Mouse (Mus musculus): ENCODE results near the gene Hook2. TPM values are rescaled to one million over a fixed set of nuclear protein-coding genes. Genes with fewer than 3 reads are reported as not detected.

The Hook2 gene
- 16.1 and 18.2 TPM in 2 replicates for polyA plus RNA-seq (2016; fragmentation: Nextera tagmentation; extraction: Ambion mirVana)

DNA sequence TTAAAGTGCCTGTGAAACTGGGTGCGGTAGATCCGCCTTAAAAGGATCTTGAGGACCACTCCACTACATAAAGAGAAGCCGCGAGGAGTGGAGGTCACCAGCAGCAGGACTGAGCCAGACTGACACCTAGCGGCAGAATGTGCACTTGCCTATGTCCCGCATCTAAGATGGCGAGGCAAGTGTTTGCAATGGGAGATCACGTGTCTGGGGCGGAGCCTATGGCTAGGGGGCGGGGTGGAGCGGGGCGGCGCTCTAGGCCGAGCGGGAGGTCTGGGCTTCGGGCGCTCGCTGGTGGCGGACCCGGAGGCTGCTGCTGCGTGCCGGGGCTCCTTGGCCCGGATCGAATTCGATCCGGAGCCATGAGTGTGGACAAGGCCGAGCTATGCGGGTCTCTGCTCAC lies at the start of gene Hook2:
Hook2 (plus strand) TSS at position 255 of the 400 bp plus-strand sequence.
- peak within 1 kb of the TSS; percentile 56 for H3K4me3 ChIP-seq (replicated peaks)
- ATAC-seq (ENCODE audit: low FRiP score) = peak; percentile 93
- peak within 1 kb of the TSS; percentile 59 for H3K27ac ChIP-seq
- peaks cover 54% of the 10 kb centered on the region for H3K27me3 ChIP-seq
- H3K4me1 ChIP-seq = peaks cover 25% of the 10 kb centered on the region
- no peaks in the 10 kb centered on the region for H3K9me3 ChIP-seq
- under 1% methylated on average over 26 of the region's 28 CpGs for WGBS
- peak within 1 kb of the TSS; percentile 92 for H3K4me2 ChIP-seq
- H3K36me3 ChIP-seq (replicated peaks) = no peaks in the 10 kb centered on the region; the same call in 1 of the 2 replicates
- H3K9ac ChIP-seq = peak within 1 kb of the TSS; percentile 75

DNA sequence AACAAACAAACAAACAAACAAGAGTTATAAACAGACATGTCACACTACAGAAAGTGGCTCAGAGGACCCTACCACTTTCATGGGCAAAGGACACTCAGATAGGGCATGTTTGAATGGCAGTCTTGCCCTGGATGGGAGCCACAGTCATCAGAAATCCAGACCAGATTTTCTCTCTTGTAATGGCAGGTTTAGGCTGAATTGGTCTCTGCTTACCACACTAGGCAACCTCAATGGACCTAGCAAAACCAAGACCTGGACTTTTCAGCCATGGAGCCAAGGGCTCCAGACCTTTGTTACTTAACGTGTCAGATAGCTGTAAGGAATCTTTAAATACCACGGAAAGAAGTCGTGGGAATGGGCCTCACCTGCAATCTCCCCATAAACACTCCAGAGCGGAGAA lies 46.7 kb upstream of the Hook2 start:
- Histone ChIP-seq H3K27me3 (peaks cover 65% of the 10 kb centered on the region), H3K4me3 (replicated peaks) (peak overlapping the region; percentile 70; the same call in 1 of the 2 replicates), H3K4me2 (no peak overlapping the region), H3K36me3 (replicated peaks) (no peaks in the 10 kb centered on the region), H3K27ac (no peak overlapping the region), H3K9me3 (no peaks in the 10 kb centered on the region), H3K4me1 (peaks cover 29% of the 10 kb centered on the region), H3K9ac (no peak overlapping the region)
- WGBS = 17% methylated on average over 4 of the region's 4 CpGs
- no peak for ATAC-seq (ENCODE audit: low FRiP score)

DNA sequence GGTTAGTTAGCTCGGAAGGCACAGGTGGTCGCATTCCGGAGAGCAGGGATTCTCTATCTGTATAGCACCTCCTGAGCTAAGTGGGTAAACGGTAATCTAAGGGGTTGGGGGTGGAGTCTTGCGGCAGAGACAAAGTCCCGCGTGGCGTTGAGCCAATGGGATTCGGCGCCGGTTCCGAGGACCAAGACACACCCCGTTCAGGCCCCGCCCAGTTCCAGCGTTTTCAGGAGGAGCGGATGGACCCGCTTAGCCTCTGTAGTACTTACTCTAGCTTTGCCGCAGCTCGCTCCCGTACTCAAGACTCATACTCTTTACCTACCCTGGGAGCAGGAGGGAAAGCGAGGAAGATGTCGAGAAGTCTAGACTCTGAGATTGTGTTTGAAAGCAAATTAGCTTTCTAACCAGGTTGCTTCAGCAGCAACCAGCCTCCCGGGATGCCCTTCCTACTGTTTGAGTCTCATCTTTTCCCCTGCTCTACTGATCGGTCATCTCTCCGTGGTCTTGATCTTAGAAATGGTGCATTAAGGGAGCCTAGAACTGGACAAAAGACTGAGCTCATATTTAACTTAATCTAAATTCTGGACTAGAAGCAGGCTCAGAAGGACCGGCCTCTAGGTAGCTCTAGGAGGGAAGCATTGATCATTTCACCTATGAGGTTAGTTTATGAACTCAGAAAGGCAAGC lies 45.8 kb upstream of the Hook2 start:
- 2% methylated on average over 26 of the region's 26 CpGs for WGBS
- Histone ChIP-seq H3K27ac (no peak overlapping the region), H3K36me3 (replicated peaks) (no peaks in the 10 kb centered on the region), H3K4me2 (peak overlapping the region; percentile 98), H3K27me3 (peaks cover 66% of the 10 kb centered on the region), H3K4me3 (replicated peaks) (peak overlapping the region; percentile 70), H3K4me1 (peaks cover 29% of the 10 kb centered on the region), H3K9ac (no peak overlapping the region), H3K9me3 (no peaks in the 10 kb centered on the region)
- peak; percentile 31 for ATAC-seq (ENCODE audit: low FRiP score)

DNA sequence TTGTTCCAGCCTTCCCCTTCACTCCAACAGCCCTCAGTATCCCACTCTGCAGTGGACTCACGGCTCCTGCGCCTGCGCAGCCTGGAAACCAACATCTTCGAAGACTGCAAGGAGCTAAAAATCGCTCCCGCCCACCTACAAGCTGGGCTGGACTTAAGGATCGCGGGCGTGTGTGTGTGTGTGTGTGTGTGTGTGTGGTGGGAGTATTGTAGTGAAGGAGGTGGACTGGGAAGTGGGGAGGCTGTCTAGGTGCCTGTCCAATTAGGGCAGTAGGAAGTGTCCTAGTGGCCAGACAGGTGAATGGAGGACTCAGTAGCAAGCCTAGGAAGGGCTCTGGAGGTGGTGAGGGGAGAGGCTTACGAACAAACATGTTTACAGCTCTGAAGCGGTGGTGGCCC lies 45.2 kb upstream of the Hook2 start:
- Histone ChIP-seq H3K27me3 (peaks cover 72% of the 10 kb centered on the region), H3K4me2 (peak overlapping the region; percentile 98), H3K9me3 (no peaks in the 10 kb centered on the region), H3K27ac (no peak overlapping the region), H3K9ac (peak overlapping the region; percentile 69; the same call in 1 of the 2 replicates), H3K4me1 (peaks cover 29% of the 10 kb centered on the region), H3K4me3 (replicated peaks) (peak overlapping the region; percentile 70), H3K36me3 (replicated peaks) (no peaks in the 10 kb centered on the region)
- 3% methylated on average over 11 of the region's 11 CpGs for WGBS
- ATAC-seq (ENCODE audit: low FRiP score) = peak; percentile 27; the same call in 1 of the 2 replicates

DNA sequence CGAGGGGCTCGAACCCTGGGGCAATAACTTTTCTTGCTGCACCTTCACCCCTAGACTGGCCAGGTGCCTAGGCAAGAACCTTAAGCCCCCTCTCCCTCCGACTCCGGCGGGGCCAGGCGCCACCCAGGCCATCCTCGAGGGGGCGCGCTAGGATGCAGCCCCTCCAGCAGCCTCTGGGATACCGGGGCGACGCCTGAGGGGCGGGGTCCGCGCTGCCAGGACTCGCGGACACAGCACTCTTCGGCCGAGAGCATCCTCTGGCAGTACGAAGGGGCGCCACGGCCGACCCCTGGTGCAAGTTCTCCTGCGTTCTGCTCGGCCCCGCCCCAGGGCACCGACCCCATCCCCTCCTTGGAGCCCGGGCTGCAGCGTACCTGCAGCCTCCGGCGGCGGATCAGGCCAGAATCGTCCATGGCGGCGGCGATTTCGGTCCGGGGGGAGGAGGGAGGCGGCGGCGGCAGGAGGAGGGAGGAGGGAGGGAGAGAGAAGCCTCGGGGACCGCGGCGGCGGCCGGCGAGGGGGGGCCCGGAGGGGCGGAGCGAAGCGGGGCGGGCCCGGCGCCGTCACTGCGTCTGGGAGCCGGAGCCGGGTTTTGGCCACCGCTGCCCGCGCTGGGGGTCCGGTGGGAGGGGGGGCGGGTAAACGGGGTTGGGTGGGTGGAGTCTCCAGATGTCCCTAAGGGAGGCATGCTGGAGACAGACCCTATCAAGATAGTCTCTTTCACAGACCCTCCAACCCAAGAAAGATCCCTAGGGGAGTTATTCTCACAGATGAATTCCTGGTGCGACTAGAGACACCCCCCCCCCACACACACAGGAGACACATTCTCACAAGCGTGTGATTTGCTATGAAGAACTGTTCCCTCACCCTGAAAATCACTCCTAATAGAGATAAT lies 44.5 kb upstream of the Hook2 start:
- peak; percentile 77 for ATAC-seq (ENCODE audit: low FRiP score)
- H3K9me3 ChIP-seq = no peaks in the 10 kb centered on the region
- H3K27me3 ChIP-seq = peaks cover 76% of the 10 kb centered on the region
- WGBS = under 1% methylated on average over 60 of the region's 67 CpGs
- H3K36me3 ChIP-seq (replicated peaks) = no peaks in the 10 kb centered on the region
- H3K9ac ChIP-seq = peak overlapping the region; percentile 69
- peaks cover 29% of the 10 kb centered on the region for H3K4me1 ChIP-seq
- peak overlapping the region; percentile 59; the same call in 1 of the 2 replicates for H3K27ac ChIP-seq
- H3K4me2 ChIP-seq = peak overlapping the region; percentile 98
- H3K4me3 ChIP-seq (replicated peaks) = peak overlapping the region; percentile 70

DNA sequence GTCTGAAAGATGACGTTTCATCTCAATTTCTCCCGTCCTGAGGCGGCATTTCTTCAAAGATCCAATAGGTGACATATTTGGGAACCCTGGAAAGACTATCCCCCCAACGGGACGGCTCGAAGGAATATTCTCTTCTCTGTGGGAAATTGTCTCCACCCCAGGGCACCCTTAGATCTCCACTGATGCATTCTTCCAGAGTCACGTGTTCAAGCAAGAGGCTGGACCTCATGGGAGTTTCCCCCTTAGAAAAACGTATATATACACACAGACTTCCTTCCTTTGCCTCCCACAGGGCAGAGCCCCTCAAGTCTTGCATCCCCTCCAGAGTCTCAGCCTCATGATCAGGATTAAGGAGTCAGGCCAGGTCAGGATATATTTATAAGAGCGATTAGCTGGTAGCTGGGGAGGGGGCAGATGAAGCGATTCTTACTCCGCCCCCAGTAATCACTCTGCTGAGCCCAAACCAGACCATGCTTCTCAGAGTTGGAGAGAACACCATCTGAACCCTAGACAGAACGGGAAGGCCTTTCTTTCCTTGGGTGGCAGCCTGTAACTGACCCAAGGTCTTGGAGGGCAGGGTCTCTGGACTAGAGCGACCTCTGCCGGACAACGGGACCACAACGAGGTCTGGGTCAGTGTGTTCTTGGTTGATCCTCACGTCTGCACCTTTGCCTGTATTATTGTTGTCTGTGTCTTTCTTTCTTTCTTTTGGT lies 43.7 kb upstream of the Hook2 start, which contains the start of gene Rtbdn:
Rtbdn (plus strand) TSS at position 464 of the 713 bp plus-strand sequence.
- Histone ChIP-seq H3K36me3 (replicated peaks) (no peaks in the 10 kb centered on the region), H3K4me1 (peaks cover 29% of the 10 kb centered on the region), H3K9ac (peak within 1 kb of the TSS; percentile 69), H3K9me3 (no peaks in the 10 kb centered on the region), H3K27me3 (peaks cover 79% of the 10 kb centered on the region), H3K4me2 (peak within 1 kb of the TSS; percentile 98), H3K4me3 (replicated peaks) (peak within 1 kb of the TSS; percentile 70), H3K27ac (peak within 1 kb of the TSS; percentile 59; the same call in 1 of the 2 replicates)
- WGBS = 8% methylated on average over 17 of the region's 17 CpGs
- 0 out of 2 replicates have a peak, but pooled peaks have one; percentile 24 for ATAC-seq (ENCODE audit: low FRiP score)

DNA sequence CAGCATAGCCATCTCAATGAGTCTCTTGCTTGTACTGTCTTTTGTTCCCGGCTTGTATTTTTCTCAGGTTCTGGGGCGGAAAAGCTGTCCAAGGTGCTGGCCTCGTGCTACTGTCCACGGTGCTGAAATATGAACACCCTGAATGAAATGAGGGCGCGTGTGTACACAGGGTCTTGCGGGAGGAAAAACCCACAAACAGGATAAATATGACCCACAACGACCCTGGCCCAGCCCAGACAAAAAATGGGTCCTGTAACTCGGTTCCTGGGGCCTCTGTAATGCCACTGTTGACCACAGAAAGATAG lies 43.2 kb upstream of the Hook2 start:
- H3K9ac ChIP-seq = no peak overlapping the region
- H3K4me2 ChIP-seq = no peak overlapping the region
- no peak overlapping the region for H3K4me3 ChIP-seq (replicated peaks)
- no peaks in the 10 kb centered on the region for H3K36me3 ChIP-seq (replicated peaks)
- H3K27ac ChIP-seq = no peak overlapping the region
- peaks cover 29% of the 10 kb centered on the region for H3K4me1 ChIP-seq
- no peak for ATAC-seq (ENCODE audit: low FRiP score)
- WGBS = 10% methylated on average over 9 of the region's 9 CpGs
- H3K9me3 ChIP-seq = no peaks in the 10 kb centered on the region
- H3K27me3 ChIP-seq = peaks cover 82% of the 10 kb centered on the region

DNA sequence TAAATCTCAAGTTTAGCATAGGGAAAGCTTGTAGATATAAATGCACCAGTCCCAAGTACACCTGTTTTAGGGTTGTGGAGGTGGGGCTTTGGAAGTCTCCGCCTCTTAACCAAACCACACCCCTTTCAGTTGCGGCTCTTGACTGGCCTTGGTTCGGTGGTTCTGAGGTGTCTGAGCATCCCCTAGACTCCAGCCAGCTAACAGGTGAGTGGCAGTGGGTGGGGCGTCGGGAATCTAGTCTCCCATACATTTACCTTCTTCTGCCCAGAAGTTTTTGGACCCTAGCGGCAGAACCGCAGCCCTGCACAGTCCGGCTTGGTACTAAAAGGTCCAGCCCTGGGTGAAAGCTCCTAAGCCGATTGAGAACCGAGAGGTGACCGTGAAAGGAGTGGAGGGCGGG lies 40.6 kb upstream of the Hook2 start:
- 16% methylated on average over 12 of the region's 12 CpGs for WGBS
- Histone ChIP-seq H3K9ac (no peak overlapping the region), H3K36me3 (replicated peaks) (no peaks in the 10 kb centered on the region), H3K4me2 (no peak overlapping the region), H3K4me1 (peaks cover 26% of the 10 kb centered on the region), H3K9me3 (no peaks in the 10 kb centered on the region), H3K4me3 (replicated peaks) (no peak overlapping the region), H3K27ac (no peak overlapping the region), H3K27me3 (peaks cover 77% of the 10 kb centered on the region)
- ATAC-seq (ENCODE audit: low FRiP score) = no peak

DNA sequence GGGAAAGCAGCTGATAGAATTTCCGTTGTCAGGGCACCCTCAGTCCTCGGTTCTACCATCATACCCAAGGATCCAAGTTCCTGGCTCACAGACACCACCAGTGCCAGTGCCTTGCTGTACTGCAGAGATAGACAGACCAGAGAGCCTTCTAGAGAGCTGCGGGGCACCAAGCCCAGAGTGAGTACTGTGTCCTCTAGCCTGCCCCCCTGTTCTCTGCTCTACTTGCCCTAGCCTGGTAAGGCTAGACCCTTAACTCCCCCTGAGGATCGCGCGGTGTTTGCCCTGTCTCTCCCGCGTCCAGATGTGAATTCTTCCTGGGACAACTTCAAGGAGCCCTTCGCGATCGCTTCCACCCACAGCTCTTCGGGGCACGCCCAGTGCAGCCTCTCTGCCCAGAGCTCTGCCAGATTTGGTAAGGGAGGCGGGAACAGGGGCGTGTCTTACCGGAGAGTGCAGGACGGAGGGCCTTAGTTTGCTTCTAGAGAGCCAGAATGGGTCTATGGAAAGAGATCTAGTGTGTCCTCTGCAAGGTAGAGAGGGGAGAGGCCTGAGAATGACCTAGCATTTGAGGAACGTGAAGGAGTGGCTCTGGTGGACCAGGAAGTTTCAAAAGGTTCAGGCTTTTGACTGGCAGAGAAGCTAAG lies 37.7 kb upstream of the Hook2 start:
- peaks cover 50% of the 10 kb centered on the region for H3K27me3 ChIP-seq

DNA sequence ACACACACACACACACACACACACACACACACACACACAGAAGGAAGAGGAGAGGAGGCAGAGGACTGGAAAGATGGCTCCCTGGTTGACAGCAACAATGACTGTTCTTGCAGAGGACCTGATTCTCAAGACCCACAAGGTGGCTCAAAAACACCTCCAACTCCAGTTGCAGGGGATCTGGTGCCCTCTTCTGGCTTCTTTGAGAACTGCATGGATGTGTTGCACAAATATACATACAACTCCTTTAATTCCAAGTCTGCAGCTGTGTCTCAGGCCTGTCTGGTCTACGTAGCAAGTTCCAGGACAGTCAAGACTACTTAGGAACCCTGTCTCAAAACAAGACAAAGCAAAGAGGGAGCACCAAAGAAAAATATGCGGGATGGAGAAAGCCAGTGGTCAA lies 33.6 kb upstream of the Hook2 start:
- ATAC-seq (ENCODE audit: low FRiP score) = no peak
- peaks cover 17% of the 10 kb centered on the region for H3K27me3 ChIP-seq
- 0 out of 2 replicates have a peak, but pooled peaks cover 3% of the 10 kb centered on the region for H3K4me1 ChIP-seq
- H3K27ac ChIP-seq = no peak overlapping the region
- H3K4me2 ChIP-seq = no peak overlapping the region
- 56% methylated on average over 2 of the region's 2 CpGs for WGBS
- H3K9me3 ChIP-seq = no peaks in the 10 kb centered on the region
- H3K9ac ChIP-seq = no peak overlapping the region
- H3K4me3 ChIP-seq (replicated peaks) = no peak overlapping the region
- H3K36me3 ChIP-seq (replicated peaks) = peaks cover 36% of the 10 kb centered on the region

More for the DNA sequence above, 37.7 kb upstream of the Hook2 start:
- Histone ChIP-seq H3K4me2 (no peak overlapping the region), H3K36me3 (replicated peaks) (peaks cover 11% of the 10 kb centered on the region), H3K9me3 (no peaks in the 10 kb centered on the region), H3K27ac (no peak overlapping the region), H3K4me3 (replicated peaks) (no peak overlapping the region), H3K9ac (no peak overlapping the region), H3K4me1 (0 out of 2 replicates have a peak, but pooled peaks cover 3% of the 10 kb centered on the region)
- 11% methylated on average over 18 of the region's 18 CpGs for WGBS
- no peak for ATAC-seq (ENCODE audit: low FRiP score)

DNA sequence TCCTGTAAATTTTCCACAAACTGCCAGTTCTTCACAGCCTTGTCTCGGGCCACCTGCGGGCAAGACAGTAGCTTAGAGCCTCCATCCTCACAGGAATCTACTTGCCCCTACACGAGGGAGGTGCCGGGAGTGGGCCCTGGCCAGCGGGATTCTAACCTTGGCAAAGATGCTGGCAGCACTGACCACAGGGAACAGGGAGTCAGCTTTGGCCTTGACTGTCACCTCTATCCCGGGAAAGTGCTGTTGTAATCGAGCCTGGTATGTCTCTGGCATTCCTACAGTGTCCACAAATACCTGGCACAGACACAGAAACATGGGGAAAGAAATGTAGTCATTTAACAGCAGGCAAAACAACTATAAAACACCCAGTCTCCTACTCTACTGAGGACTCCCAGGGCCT lies 30.6 kb upstream of the Hook2 start:
- H3K27me3 ChIP-seq = no peaks in the 10 kb centered on the region
- H3K4me2 ChIP-seq = no peak overlapping the region
- peaks cover 1% of the 10 kb centered on the region for H3K4me1 ChIP-seq
- 96% methylated on average over 7 of the region's 7 CpGs for WGBS
- ATAC-seq (ENCODE audit: low FRiP score) = no peak
- H3K27ac ChIP-seq = no peak overlapping the region
- no peak overlapping the region for H3K9ac ChIP-seq
- no peak overlapping the region for H3K4me3 ChIP-seq (replicated peaks)
- peaks cover 42% of the 10 kb centered on the region for H3K36me3 ChIP-seq (replicated peaks)
- no peaks in the 10 kb centered on the region for H3K9me3 ChIP-seq

All from forebrain, embryonic 12.5 days (tissue).